Mouse (Mus musculus) liver, embryonic 16.5 days (tissue): ENCODE results near the gene Akain1. TPM values are rescaled to one million over a fixed set of nuclear protein-coding genes. Genes with fewer than 3 reads are reported as not detected.

Source experiments
- polyA plus RNA-seq: library from polyadenylated mRNA; unstranded; fragments of >200 nt; fragmentation: Nextera tagmentation; extraction: Ambion mirVana; gene quantifications from 2 replicates; pipeline ENCODE4 v1.2.1, GENCODE M21; 2015

Gene Akain1
- polyA plus RNA-seq, 1 experiment from 2014 or later, result not detected

Other genes with a start within 250 kb of the Akain1 start
- gene Zbtb14, start 56.3 kb upstream of the Akain1 start, polyA plus RNA-seq, result 7.0 and 7.5 TPM in 2 replicates